Mouse (Mus musculus) lung, embryonic 15.5 days (tissue): ENCODE measurements around the gene Zfp763. TPM values are rescaled to one million over a fixed set of nuclear protein-coding genes. Genes with fewer than 3 reads are reported as not detected.
"Not testable (repeated sequence)": the region's sequence is repeated elsewhere in the genome, so short reads cannot be mapped to it uniquely, and the experiment has no call there.

Source experiments
- ATAC-seq: fragments of 200-750 bp; cut with Nextera tagmentation; 2 replicates; pipeline ENCODE4 v1.8.0; 2017; ENCODE audit warnings: moderate number of reproducible peaks, borderline replicate concordance; ENCODE audit not compliant: low FRiP score, low TSS enrichment; ENCODE audit errors: extremely low read depth
- H3K27ac ChIP-seq: fragments of 300-500 bp; sonication (generic); 2 replicates; pipeline ENCODE4 v1.5.1; 2015; ENCODE audit warnings: moderate library complexity, mild to moderate bottlenecking, inconsistent platforms
- H3K27me3 ChIP-seq: fragments of 300-500 bp; sonication (generic); 2 replicates; pipeline ENCODE4 v1.6.1; 2015; ENCODE audit warnings: inconsistent platforms
- H3K36me3 ChIP-seq: fragments of 300-500 bp; sonication (generic); 2 replicates; pipeline ENCODE4 v1.6.1; 2015; ENCODE audit warnings: inconsistent platforms
- H3K4me1 ChIP-seq: fragments of 300-500 bp; sonication (generic); 2 replicates; pipeline ENCODE4 v1.6.1; 2015; ENCODE audit warnings: inconsistent platforms
- H3K4me2 ChIP-seq: fragments of 300-500 bp; sonication (generic); 2 replicates; pipeline ENCODE4 v1.6.1; 2015; ENCODE audit warnings: inconsistent platforms, mild to moderate bottlenecking, moderate library complexity
- H3K4me3 ChIP-seq: fragments of 300-500 bp; sonication (generic); 2 replicates; pipeline ENCODE4 v1.5.1; 2015; ENCODE audit warnings: mild to moderate bottlenecking, inconsistent platforms
- H3K9ac ChIP-seq: fragments of 300-500 bp; sonication (generic); 2 replicates; pipeline ENCODE4 v1.6.1; 2015; ENCODE audit warnings: inconsistent platforms
- H3K9me3 ChIP-seq: fragments of 300-500 bp; sonication (generic); 2 replicates; pipeline ENCODE4 v1.6.1; 2016; ENCODE audit warnings: inconsistent platforms
- WGBS: fragments of 180-500 bp; shearing (Covaris S2); methylation state at CpG from one replicate; pipeline ENCODE4 v1.1.7; 2015; 5-methylcytosine and 5-hydroxymethylcytosine counted together
- polyA plus RNA-seq: library from polyadenylated mRNA; unstranded; fragments of >200 nt; fragmentation: Nextera tagmentation; extraction: Ambion mirVana; gene quantifications from 2 replicates; pipeline ENCODE4 v1.2.1, GENCODE M21; 2015

Gene Zfp763
- polyA plus RNA-seq = 13.5 and 13.9 TPM in 2 replicates

- Histone ChIP-seq H3K4me3 (peak within 1 kb of the TSS; percentile 68), H3K27me3 (no peaks in the 10 kb centered on the region), H3K4me2 (peak within 1 kb of the TSS; percentile 47), H3K36me3 (no peaks in the 10 kb centered on the region), H3K27ac (peak within 1 kb of the TSS; percentile 79), H3K9ac (peak within 1 kb of the TSS; percentile 71), H3K9me3 (no peaks in the 10 kb centered on the region), H3K4me1 (no peaks in the 10 kb centered on the region)
- peak; percentile 95 for ATAC-seq
- WGBS = 3% methylated on average over 27 of the region's 27 CpGs
Observed at GRCm38 (mm10) chr17:33032900-33033891, at the start of gene Zfp763. Zfp763 (minus strand) TSS chr17:33033402.

GRCm38 (mm10) chr17:33067958-33068357 lies 34.8 kb upstream of the Zfp763 start, which contains the start of gene 4921501E09Rik:
4921501E09Rik (minus strand) TSS chr17:33068058.
- H3K9me3 ChIP-seq = no peaks in the 10 kb centered on the region
- 38% methylated on average over 1 of the region's 1 CpGs for WGBS

DNA sequence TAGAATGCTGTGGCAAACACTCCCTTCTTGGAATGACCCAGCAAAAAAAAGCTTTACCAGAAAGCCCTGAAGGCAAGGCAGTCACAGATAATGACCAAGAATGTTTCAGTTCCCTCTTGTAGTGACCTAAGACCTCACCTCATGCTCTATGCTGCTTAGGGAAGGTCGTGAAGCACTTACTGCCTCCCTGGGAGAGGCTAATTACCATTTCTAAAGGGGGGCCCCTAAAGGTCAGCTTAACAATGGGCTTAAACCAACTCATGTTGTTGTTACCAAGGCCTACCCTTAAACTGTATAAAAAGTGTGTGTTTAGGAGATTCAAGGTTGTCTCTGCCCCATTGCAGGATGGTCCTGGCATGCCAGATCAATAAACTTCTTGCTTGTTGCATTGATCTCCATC lies 29.8 kb upstream of the Zfp763 start:
- Histone ChIP-seq H3K4me2 (no peak overlapping the region), H3K9me3 (no peaks in the 10 kb centered on the region), H3K4me1 (no peaks in the 10 kb centered on the region), H3K27ac (no peak overlapping the region), H3K36me3 (no peaks in the 10 kb centered on the region), H3K27me3 (no peaks in the 10 kb centered on the region), H3K4me3 (no peak overlapping the region), H3K9ac (no peak overlapping the region)
- ATAC-seq = no peak
- WGBS = 4% methylated on average over 1 of the region's 1 CpGs

More at GRCm38 (mm10) chr17:33067958-33068357, 34.8 kb upstream of the Zfp763 start, which contains the start of gene 4921501E09Rik:
- Histone ChIP-seq H3K4me1 (no peaks in the 10 kb centered on the region), H3K36me3 (no peaks in the 10 kb centered on the region), H3K27ac (no peak within 1 kb of the TSS), H3K27me3 (no peaks in the 10 kb centered on the region), H3K4me3 (no peak within 1 kb of the TSS), H3K4me2 (no peak within 1 kb of the TSS), H3K9ac (no peak within 1 kb of the TSS)
- no peak for ATAC-seq

- no peak overlapping the region for H3K9ac ChIP-seq
- no peaks in the 10 kb centered on the region for H3K36me3 ChIP-seq
- no peaks in the 10 kb centered on the region for H3K9me3 ChIP-seq
- no peaks in the 10 kb centered on the region for H3K27me3 ChIP-seq
- no peak overlapping the region for H3K4me2 ChIP-seq
- no peaks in the 10 kb centered on the region for H3K4me1 ChIP-seq
- H3K27ac ChIP-seq = no peak overlapping the region
- no peak for ATAC-seq
- 0% methylated on average over 1 of the region's 1 CpGs for WGBS
- no peak overlapping the region for H3K4me3 ChIP-seq
Observed at GRCm38 (mm10) chr17:33058791-33059190, 25.6 kb upstream of the Zfp763 start.

DNA sequence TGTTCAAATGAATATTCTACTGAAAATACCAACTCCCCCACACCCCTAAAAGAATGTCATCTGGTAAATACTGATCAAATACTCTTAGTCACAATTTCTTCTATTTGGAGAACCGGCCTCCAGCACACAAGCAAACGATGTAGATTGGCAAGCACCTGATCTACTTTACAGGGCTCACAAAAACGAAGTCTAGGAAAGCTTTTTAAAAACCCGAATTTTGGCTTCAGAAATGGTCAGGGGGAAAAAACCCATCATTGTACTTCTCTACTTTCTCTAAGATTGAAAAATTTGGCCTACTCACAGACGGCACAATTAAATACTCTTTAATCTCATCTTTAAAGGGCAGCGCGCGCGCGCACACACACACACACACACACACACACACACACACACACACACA lies 826 bp downstream of the Zfp763 start:
- Histone ChIP-seq H3K36me3 (peaks cover 2% of the 10 kb centered on the region), H3K4me2 (peak overlapping the region; percentile 47), H3K4me3 (peak overlapping the region; percentile 68), H3K9me3 (0 out of 2 replicates have a peak, but pooled peaks cover 3% of the 10 kb centered on the region), H3K27ac (peak overlapping the region; percentile 79), H3K9ac (peak overlapping the region; percentile 71), H3K4me1 (no peaks in the 10 kb centered on the region), H3K27me3 (no peaks in the 10 kb centered on the region)
- 4% methylated on average over 10 of the region's 10 CpGs for WGBS
- ATAC-seq = no peak

DNA sequence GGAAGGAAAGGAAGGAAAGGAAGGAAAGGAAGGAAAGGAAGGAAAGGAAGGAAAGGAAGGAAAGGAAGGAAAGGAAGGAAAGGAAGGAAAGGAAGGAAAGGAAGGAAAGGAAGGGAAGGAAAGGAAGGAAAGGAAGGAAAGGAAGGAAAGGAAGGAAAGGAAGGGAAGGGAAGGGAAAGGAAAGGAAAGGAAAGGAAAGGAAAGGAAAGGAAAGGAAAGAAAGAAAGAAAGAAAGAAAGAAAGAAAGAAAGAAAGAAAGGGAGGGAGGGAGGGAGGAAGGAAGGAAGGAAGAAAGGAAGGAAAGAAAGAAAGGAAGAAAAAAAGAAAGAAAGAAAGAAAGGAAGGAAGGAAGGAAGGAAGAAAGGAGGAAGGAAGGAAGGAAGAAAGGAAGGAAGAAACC lies 12.8 kb downstream of the Zfp763 start:
- H3K4me3 ChIP-seq, H3K9ac ChIP-seq, H3K27ac ChIP-seq, ATAC-seq, H3K27me3 ChIP-seq, H3K4me1 ChIP-seq, H3K4me2 ChIP-seq: not testable (repeated sequence)
- Histone ChIP-seq H3K9me3 (peaks cover 40% of the 10 kb centered on the region), H3K36me3 (peaks cover 67% of the 10 kb centered on the region)

- ATAC-seq = no peak
- Histone ChIP-seq H3K4me2 (no peak overlapping the region), H3K4me1 (no peaks in the 10 kb centered on the region), H3K27ac (no peak overlapping the region), H3K27me3 (no peaks in the 10 kb centered on the region), H3K4me3 (no peak overlapping the region), H3K36me3 (peaks cover 24% of the 10 kb centered on the region), H3K9me3 (no peaks in the 10 kb centered on the region), H3K9ac (no peak overlapping the region)
- WGBS = 43% methylated on average over 9 of the region's 9 CpGs
Observed at GRCm38 (mm10) chr17:33008337-33008736, 24.9 kb downstream of the Zfp763 start.

DNA sequence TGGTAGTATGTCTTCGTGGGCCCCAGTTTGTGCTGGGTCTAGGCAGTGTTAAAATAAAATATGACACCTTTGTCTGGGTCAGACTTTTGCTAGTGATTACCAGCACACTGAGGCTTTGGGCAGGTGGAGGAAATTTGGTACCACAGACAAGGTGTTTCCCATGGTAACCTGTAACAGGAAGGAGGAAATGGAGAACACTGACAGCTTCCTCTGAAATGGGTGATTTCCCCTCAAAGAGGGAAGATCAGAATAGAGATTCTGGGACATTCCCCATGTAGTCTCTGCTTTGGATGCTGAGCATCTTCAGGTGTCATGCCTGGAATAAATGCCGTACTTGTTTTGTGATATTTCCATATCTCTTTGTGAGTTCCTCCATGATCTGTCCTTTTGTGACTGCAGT lies 34.7 kb downstream of the Zfp763 start:
- peaks cover 39% of the 10 kb centered on the region for H3K36me3 ChIP-seq
- no peak for ATAC-seq
- 88% methylated on average over 2 of the region's 2 CpGs for WGBS

DNA sequence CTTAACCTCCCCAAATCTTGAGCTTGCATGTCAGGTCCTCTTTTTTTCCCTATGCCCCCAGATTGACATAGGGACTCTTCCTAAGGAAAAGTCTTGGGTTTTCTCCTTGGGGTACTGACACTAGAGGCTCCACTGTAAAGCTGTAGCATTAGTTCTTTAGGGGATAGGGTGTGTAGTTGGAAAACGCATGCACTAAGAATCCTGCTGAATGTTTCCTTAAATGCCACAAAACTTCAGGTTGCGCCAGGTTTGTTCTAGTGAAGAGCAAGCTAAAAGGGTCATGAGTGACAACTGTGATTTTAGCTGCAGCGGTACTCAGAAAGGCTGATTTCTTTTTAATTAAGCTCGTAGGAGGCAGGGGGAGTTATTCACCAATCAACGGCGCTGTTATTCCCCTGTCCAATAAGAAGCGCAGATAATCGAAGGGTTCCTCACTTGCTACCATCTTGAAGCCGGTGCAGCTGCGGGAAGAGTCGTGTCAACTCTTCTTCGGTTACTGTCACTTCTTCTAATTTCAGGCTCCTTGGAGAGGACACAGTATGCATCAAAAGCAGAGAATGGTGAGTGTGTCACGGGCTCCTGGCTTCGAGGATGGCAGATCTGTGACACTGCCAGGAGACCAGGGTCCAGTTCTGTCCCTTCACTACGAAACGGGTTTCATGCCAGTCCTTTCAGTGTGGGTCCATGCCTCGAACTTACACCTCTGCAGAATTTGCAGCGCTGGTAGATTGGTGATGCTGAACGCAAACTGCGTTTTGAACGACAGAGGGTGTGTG lies 40.3 kb downstream of the Zfp763 start, which contains the start of gene Zfp952:
Gene Zfp952, plus strand, starts transcription at position 431 of the 776 bp plus-strand sequence.
- H3K9me3 ChIP-seq = no peaks in the 10 kb centered on the region
- H3K27me3 ChIP-seq = no peaks in the 10 kb centered on the region
- H3K9ac ChIP-seq = peak within 1 kb of the TSS; percentile 55
- peak within 1 kb of the TSS; percentile 45; the same call in 1 of the 2 replicates for H3K27ac ChIP-seq
- peak within 1 kb of the TSS; percentile 72 for H3K4me2 ChIP-seq
- H3K4me3 ChIP-seq = peak within 1 kb of the TSS; percentile 71
- peaks cover 16% of the 10 kb centered on the region for H3K4me1 ChIP-seq
- ATAC-seq = peak; percentile 93
- WGBS = 1% methylated on average over 21 of the region's 21 CpGs
- H3K36me3 ChIP-seq = peaks cover 12% of the 10 kb centered on the region

More for the DNA sequence above, 34.7 kb downstream of the Zfp763 start:
- H3K4me3 ChIP-seq = no peak overlapping the region
- no peak overlapping the region for H3K4me2 ChIP-seq
- 0 out of 2 replicates have a peak, but pooled peaks cover 7% of the 10 kb centered on the region for H3K9me3 ChIP-seq
- no peak overlapping the region for H3K9ac ChIP-seq
- H3K27me3 ChIP-seq = no peaks in the 10 kb centered on the region
- H3K27ac ChIP-seq = no peak overlapping the region
- H3K4me1 ChIP-seq = peaks cover 10% of the 10 kb centered on the region

GRCm38 (mm10) chr17:32991965-32992698 lies 41.1 kb downstream of the Zfp763 start:
- no peaks in the 10 kb centered on the region for H3K9me3 ChIP-seq
- H3K4me1 ChIP-seq = peaks cover 16% of the 10 kb centered on the region
- H3K27me3 ChIP-seq = no peaks in the 10 kb centered on the region
- H3K36me3 ChIP-seq = peaks cover 12% of the 10 kb centered on the region
- WGBS = 62% methylated on average over 12 of the region's 12 CpGs
- H3K9ac ChIP-seq = peak overlapping the region; percentile 55; the same call in 1 of the 2 replicates
- no peak for ATAC-seq
- H3K4me2 ChIP-seq = peak overlapping the region; percentile 72
- 0 out of 2 replicates have a peak overlapping the region, but pooled peaks have one; percentile 45 for H3K27ac ChIP-seq
- peak overlapping the region; percentile 71 for H3K4me3 ChIP-seq

GRCm38 (mm10) chr17:32986301-32986700 lies 46.9 kb downstream of the Zfp763 start:
- ATAC-seq = no peak
- Histone ChIP-seq H3K27me3 (no peaks in the 10 kb centered on the region), H3K27ac (no peak overlapping the region), H3K9ac (no peak overlapping the region), H3K4me1 (no peaks in the 10 kb centered on the region), H3K9me3 (no peaks in the 10 kb centered on the region), H3K36me3 (no peaks in the 10 kb centered on the region), H3K4me2 (no peak overlapping the region), H3K4me3 (no peak overlapping the region)
- 70% methylated on average over 4 of the region's 4 CpGs for WGBS
